Mouse (Mus musculus) stomach, postnatal 0 days (tissue): ENCODE measurements around the gene Acads.

ENCODE experiments used
- CTCF ChIP-seq: IDR thresholded peaks from 2 replicates; pipeline ENCODE4 v1.5.1; 2016; ENCODE audit warnings: antibody characterized with exemption, low read depth, mild to moderate bottlenecking, moderate library complexity
- EP300 ChIP-seq: optimal IDR thresholded peaks from 2 replicates; pipeline ENCODE3; 2016; ENCODE audit warnings: antibody characterized with exemption

GRCm38 (mm10) chr5:115156401-115156800 is 37.3 kb upstream of the Acads start:
- TF ChIP-seq EP300 (no peak), CTCF (no peak)
